Mouse (Mus musculus): ENCODE results near the gene Lsm10.
"Not testable (repeated sequence)": the region's sequence is repeated elsewhere in the genome, so short reads cannot be mapped to it uniquely, and the experiment has no call there.

Lsm10 gene

GRCm38 (mm10) chr4:126096464-126097111 is at the start of gene Lsm10:
Gene Lsm10 (plus strand): TSS chr4:126096623.
- peak; percentile 93 for DNase-seq

- peak; percentile 81 to 86 for DNase-seq
These were observed 49.4 kb upstream of the Lsm10 start, which contains the start of gene Mrps15 for GRCm38 (mm10) chr4:126046851-126047585. Gene Mrps15 (plus strand): TSS chr4:126046925.

GRCm38 (mm10) chr4:126051617-126052016 is 44.8 kb upstream of the Lsm10 start:
- no peak for DNase-seq

GRCm38 (mm10) chr4:126057207-126058133 is 39.0 kb upstream of the Lsm10 start:
- no peak for DNase-seq

DNA sequence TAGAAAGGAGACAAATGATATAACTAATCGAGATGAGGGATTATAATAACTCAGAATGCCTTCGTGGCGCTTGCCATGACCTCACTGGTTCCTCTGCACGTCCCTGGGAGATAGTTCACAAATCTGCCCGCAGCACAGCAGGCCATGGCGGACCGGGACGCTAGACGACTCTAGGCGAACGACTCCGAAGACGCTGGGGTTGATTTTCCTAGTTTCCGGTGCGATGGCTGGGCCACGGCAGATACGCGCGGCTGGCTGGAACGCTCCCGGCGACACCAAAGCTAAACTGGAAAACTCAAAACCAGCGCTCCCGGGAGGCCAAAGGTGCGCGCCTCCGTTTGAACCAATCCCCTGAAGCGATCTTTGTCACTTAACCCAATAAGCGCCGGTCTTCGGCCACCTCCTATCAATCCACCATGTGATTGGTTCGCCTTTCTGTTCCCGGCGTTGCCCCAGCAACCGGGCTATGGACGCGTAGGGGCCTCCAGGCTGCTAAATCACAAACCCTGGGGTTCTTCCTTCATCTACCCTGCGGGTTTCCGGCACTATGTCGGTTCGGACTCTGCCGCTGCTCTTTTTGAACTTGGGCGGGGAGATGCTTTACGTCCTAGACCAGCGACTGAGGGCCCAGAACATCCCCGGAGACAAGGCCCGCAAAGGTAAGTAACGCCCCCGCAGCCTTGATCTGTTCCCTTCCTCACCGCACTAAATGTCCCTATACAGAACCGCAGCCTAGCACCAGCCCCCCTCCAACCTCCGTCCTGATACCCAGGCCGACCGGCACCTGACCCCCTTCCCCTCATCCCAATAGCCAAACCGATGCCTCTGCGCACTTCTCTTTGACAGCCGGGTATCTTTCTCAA is 38.1 kb upstream of the Lsm10 start, which contains the start of gene Oscp1:
Gene Oscp1, plus strand, starts transcription at position 432 of the 863 bp plus-strand sequence.
- peak; percentile 86 to 90 for DNase-seq

- DNase-seq = no peak
These were observed 37.4 kb upstream of the Lsm10 start for GRCm38 (mm10) chr4:126058997-126059362.

GRCm38 (mm10) chr4:126062856-126063255 is 33.6 kb upstream of the Lsm10 start:
- peak; percentile 29 to 32 for DNase-seq

DNA sequence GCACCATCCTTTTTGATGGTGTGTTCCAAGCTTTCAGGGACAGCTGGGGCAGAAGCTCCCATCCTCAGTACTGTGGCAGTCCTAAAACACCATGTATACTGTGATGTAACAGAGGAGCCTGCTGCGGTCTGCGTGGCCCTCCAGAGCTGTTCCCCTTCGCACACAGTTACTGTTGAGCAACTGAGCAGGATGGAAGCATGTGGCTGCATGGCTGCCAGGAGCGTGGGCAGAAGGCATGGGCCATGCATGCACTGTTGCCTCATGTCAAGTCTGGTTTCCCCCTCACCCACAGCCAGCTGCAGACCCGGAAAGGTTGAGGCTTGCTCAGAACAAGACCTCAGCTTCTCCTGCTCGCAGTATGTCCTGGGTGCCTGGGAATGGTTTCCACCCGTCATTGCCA is 31.2 kb upstream of the Lsm10 start:
- DNase-seq = no peak

GRCm38 (mm10) chr4:126067401-126068077 is 28.9 kb upstream of the Lsm10 start:
- peak; percentile 41 to 47 for DNase-seq

GRCm38 (mm10) chr4:126068842-126069241 is 27.6 kb upstream of the Lsm10 start:
- no peak for DNase-seq

DNA sequence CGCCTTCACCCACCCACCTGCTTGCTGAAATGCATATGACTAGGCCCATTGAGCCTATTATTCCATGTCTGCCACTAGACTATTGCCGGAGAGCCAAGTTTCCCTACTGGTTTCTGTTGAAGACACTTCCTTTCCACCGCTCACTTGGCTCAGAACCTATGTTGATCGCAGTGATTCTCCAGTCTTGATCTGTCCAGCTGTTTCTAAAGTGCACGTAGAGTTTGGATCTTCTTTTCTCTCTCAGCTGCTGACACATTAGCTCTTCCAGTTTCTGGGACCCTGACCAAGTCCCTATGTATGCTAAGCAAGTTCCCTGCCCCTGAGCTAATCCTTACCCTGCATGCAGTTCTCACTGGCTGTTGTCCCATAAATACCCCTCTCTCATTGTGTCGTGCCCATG is 18.6 kb upstream of the Lsm10 start:
- no peak for DNase-seq

DNA sequence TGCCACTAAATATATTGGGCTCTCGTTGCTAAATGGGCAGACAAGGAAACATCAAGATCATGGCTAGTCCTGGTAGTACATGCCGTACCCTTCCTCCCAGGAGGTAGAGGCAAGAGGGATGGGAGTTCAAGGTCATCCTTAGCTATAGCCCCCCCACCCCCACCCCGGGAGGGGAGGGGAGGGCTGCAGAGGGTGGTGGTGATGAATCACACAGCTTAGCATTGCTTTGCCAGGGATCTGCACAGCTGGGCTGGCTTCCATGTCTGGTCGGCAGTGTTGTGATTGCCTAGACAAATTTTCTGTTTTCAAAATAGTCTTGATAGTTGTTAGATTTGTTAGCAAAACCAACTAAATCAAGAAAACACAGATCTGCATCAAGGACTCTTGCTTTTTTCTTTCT is 17.2 kb upstream of the Lsm10 start:
- no peak for DNase-seq

- no peak for DNase-seq
These were observed 14.8 kb upstream of the Lsm10 start for GRCm38 (mm10) chr4:126081601-126082000.

- no peak for DNase-seq
These were observed 13.4 kb upstream of the Lsm10 start for GRCm38 (mm10) chr4:126083021-126083420.

DNA sequence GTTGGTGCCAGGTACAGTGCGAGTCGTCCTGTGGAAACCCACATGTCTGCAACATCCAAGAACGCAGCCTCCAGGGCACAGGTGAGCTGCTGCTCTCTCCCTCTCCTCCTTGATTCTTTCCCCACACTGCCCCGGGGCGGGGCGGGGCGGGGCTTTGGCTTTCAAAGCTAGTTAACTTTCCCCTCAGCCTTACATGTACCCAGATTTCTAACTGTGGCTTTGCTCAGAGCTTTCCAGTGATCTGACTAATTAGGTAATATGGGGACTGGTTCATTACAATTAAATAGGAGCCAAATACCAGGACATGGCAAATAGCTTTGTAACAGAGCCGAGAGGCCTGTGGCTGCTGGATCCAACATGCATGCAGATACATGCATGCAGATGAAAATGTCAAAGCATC is 12.0 kb upstream of the Lsm10 start:
- DNase-seq = no peak

DNA sequence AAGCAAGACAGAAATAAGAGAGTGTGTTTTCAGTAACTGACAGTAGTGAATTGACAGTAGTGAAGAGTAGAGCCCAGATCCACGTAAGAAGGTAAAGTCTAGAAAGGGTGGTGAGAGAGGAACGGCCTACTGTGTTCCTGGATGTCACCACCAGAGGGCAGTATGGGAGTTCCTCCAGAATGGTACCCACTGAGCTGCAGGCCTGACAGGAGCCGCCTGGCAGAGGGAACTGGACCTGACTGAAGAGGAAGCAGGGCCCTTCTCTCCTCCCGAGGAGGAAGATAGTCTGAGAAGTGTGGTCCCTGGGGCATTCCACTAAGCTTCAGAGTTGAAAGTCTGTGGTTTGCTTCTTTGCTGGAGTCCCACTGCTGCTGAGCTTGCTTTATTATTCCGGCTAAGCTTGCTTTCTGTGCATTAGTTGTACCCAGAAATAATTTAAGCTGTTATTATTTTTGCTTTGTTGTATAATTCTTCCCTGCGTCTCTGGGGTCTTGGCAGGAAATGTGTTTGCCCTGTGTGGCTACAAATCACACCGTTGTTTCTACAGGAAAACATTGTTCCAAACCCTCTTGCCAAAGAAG is 10.3 kb upstream of the Lsm10 start:
- DNase-seq = peak; percentile 86 to 87

DNA sequence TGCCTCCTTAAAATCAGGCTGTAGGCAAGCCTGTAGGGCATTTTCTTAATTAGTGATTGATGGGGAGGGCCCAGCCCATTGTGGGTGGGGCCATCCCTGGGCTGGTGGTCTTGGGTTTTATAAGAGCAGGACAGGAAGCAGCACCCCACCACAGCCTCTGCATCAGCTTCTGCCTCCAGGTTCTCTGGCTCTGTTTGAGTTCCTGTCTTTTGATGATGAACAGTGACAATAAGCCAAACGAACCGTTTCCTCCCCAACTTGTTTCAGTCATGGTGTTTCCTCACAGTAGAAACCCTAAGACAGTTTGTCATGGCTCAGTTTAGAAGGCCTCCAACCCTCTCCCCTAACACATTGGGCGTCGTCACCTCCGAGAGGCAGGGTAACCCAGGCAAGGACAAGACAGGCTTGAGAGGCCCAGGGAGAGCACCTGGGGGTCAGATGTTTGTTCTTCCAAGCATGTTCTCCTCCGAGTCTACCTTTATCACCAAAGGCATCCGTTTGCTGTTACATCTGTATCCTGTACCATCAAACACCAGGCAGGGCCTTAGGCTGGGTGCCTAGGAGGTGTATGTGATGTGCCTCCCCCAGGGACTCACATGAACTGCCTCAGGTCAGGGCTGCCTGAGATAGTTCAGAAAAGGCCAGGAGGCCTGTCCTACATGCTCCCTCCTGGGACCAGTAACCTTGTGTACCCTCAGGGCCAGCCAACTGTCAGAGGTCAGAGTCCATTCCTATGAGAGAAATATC is 6.1 kb upstream of the Lsm10 start:
- DNase-seq = no peak

DNA sequence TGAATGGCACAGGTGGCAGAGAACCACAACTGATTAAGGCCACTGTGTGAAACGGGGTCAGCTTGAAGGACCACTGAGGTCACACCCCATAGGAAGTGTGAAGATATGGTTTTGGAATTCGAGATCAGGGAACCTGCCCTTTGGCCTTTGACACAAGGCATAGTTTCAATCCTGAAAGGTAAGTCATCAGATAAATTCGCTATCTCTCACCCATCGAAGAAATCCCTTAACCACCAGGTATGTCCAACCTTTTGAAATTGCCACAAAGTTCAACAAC is 5.6 kb upstream of the Lsm10 start:
- no peak for DNase-seq

- DNase-seq = no peak
These were observed 4.5 kb upstream of the Lsm10 start for GRCm38 (mm10) chr4:126091873-126092272.

- not testable (repeated sequence) for DNase-seq
These were observed 597 bp upstream of the Lsm10 start for GRCm38 (mm10) chr4:126095622-126096430.
